Mouse (Mus musculus) liver, embryonic 12.5 days (tissue): Measurements from ENCODE around the gene Zmat5. TPM values are rescaled to one million over a fixed set of nuclear protein-coding genes. Genes with fewer than 3 reads are reported as not detected.

Experiments
- ATAC-seq: fragments of 200-750 bp; cut with Nextera tagmentation; 2 replicates; pipeline ENCODE4 v1.8.0; 2017; ENCODE audit warnings: moderate number of reproducible peaks, mild to moderate bottlenecking, moderate library complexity
- H3K27ac ChIP-seq: fragments of 300-500 bp; sonication (generic); 2 replicates; pipeline ENCODE4 v1.5.1; 2016; ENCODE audit warnings: mild to moderate bottlenecking
- H3K27me3 ChIP-seq: fragments of 300-500 bp; sonication (generic); replicated peaks from 2 replicates; pipeline ENCODE4 v1.6.1; 2016; ENCODE audit warnings: mild to moderate bottlenecking, moderate library complexity
- H3K36me3 ChIP-seq: fragments of 300-500 bp; sonication (generic); 2 replicates; pipeline ENCODE4 v1.6.1; 2016; ENCODE audit warnings: mild to moderate bottlenecking, moderate library complexity
- H3K4me1 ChIP-seq: fragments of 300-500 bp; sonication (generic); 2 replicates; pipeline ENCODE4 v1.6.1; 2016
- H3K4me2 ChIP-seq: fragments of 300-500 bp; sonication (generic); 2 replicates; pipeline ENCODE4 v1.6.1; 2016; ENCODE audit warnings: mild to moderate bottlenecking, moderate library complexity
- H3K4me3 ChIP-seq: fragments of 300-500 bp; sonication (generic); 2 replicates; pipeline ENCODE4 v1.5.1; 2016; ENCODE audit warnings: mild to moderate bottlenecking, moderate library complexity
- H3K9ac ChIP-seq: fragments of 300-500 bp; sonication (generic); 2 replicates; pipeline ENCODE4 v1.6.1; 2016; ENCODE audit warnings: mild to moderate bottlenecking, moderate library complexity
- H3K9me3 ChIP-seq: fragments of 300-500 bp; sonication (generic); replicated peaks from 2 replicates; pipeline ENCODE4 v1.6.1; 2016; ENCODE audit warnings: mild to moderate bottlenecking, moderate library complexity
- WGBS: fragments of 180-500 bp; shearing (Covaris S2); methylation state at CpG from one replicate; pipeline ENCODE4 v1.1.7; 2016; ENCODE audit not compliant: insufficient replicate concordance; 5-methylcytosine and 5-hydroxymethylcytosine counted together
- polyA plus RNA-seq: library from polyadenylated mRNA; unstranded; fragments of >200 nt; fragmentation: Nextera tagmentation; extraction: Ambion mirVana; gene quantifications from 2 replicates; pipeline ENCODE4 v1.2.1, GENCODE M21; 2016

Zmat5 gene
- 33.4 and 33.8 TPM in 2 replicates for polyA plus RNA-seq

DNA sequence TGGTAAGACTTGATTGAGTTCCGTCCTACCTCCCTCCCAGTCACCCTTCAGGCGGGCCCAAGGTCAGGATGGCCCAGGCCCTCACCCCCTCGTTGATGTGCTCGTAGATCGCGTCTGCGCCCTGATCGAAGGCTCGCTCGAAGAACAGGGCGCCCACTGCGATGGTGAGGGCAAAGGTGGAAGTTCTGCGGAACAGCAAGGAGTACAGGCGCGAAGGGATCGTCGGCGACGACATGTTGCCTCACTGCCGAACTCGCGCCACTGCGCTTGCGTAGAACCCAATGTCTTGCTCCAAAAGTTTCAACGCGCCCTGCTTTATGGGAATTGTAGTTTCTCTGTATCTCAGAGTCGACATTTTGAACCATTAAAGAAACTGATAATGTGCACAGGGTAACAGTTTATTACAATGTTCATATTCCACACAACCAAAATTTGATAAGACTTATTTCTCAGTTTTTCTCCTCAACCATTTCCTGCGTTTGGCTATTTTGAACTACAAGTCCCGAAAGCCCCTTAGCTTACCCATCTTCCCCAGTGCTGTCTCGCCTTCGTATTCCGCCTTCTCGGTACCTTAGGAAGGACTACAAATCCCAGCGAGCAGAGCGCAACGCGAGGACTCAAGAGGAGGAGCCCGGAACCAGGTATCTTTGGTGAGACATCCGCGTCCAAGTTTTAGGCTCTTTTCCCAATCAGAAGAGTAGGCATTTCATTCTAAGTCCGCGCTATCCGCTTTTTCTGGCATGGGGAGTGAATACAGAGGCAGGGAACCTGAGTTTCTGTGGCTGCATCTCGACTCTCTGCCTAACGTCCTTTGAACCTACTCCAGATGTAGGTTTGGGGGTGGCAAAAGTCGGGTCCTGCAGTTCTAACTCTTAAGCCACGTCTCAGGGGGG is at the start of gene Zmat5, which contains the start of gene Uqcr10:
Zmat5 (plus strand) TSS at position 607 of the 893 bp plus-strand sequence.
Uqcr10 (minus strand) TSS at position 271 of the 893 bp plus-strand sequence.
- WGBS, result under 1% methylated on average over 47 of the region's 47 CpGs
- peak; percentile 98 for ATAC-seq

DNA sequence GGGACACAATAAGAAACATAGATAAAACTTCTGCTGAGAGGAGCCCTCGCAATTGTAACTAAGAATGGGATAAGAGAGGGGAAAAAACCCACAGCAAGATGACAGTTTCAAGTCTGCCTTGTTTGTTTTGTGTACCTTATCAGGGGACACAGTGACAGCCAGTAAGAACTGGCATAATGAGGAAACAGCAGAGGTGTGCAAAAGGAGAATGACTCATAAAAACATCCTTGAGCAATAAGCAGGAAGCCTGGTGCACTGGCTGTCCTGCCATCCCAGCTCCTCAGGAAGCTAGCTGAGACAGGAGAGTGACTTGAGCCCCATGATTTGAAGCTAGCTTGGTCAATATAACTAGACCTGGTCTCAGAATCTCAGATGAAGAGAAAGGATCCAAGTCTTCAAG is 44.7 kb upstream of the Zmat5 start:
- H3K4me3 ChIP-seq, result no peak overlapping the region; the same call in 1 of the 2 replicates
- H3K4me2 ChIP-seq, result peak overlapping the region; percentile 56
- peak overlapping the region; percentile 87 for H3K27ac ChIP-seq
- no peaks in the 10 kb centered on the region for H3K9me3 ChIP-seq
- peak overlapping the region; percentile 52 for H3K9ac ChIP-seq
- WGBS, result 23% methylated on average over 1 of the region's 1 CpGs
- no peaks in the 10 kb centered on the region for H3K27me3 ChIP-seq
- H3K36me3 ChIP-seq, result peaks cover 84% of the 10 kb centered on the region
- H3K4me1 ChIP-seq, result peaks cover 36% of the 10 kb centered on the region
- peak; percentile 60 for ATAC-seq

More for the DNA sequence above, at the start of gene Zmat5, which contains the start of gene Uqcr10:
- Histone ChIP-seq H3K27me3 (no peaks in the 10 kb centered on the region), H3K9me3 (no peaks in the 10 kb centered on the region), H3K27ac (peak within 1 kb of the TSS; percentile 78), H3K4me2 (peak within 1 kb of the TSS; percentile 74), H3K4me3 (peak within 1 kb of the TSS; percentile 79), H3K4me1 (peaks cover 31% of the 10 kb centered on the region), H3K36me3 (peaks cover 29% of the 10 kb centered on the region), H3K9ac (peak within 1 kb of the TSS; percentile 85)

DNA sequence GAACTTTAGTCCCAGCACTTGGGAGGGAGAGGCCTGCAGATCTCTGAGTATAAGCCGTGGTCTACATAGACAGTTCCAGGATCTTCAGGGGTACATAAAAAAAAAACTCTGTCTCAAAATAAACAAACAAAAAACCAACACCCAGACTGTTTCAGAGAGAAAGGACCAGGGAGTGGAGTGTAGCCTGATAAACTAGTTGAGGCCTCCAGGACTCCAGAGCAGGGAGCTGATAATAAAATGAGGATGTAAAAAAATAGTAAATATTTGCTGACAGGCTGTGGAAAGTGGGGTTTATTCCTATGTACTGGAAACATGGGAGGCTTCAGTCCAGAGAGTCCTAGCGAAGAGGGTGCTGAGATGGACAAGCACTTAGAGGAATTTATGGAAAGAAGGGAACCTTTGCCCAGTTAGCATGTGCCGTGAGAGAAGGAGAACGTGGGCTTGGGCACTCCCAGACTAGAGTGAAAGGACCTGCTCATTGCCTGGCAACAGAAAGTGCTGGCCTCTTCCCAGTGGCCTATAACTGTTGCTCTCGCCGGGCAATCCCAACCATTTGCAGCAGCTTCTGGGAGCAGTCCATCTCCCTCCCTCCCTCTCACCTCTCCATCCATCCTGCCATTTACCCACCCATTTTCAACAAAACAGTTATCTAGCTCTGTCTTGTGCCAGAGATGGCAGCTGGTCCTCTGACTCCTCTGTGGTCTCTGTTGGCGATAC is 44.0 kb upstream of the Zmat5 start:
- peaks cover 80% of the 10 kb centered on the region for H3K36me3 ChIP-seq
- peak overlapping the region; percentile 56 for H3K4me2 ChIP-seq
- no peaks in the 10 kb centered on the region for H3K27me3 ChIP-seq
- peak; percentile 69 for ATAC-seq
- H3K9ac ChIP-seq, result peak overlapping the region; percentile 52
- H3K4me1 ChIP-seq, result peaks cover 36% of the 10 kb centered on the region
- no peak overlapping the region; the same call in 1 of the 2 replicates for H3K4me3 ChIP-seq
- no peaks in the 10 kb centered on the region for H3K9me3 ChIP-seq
- H3K27ac ChIP-seq, result peak overlapping the region; percentile 87
- 75% methylated on average over 7 of the region's 7 CpGs for WGBS

DNA sequence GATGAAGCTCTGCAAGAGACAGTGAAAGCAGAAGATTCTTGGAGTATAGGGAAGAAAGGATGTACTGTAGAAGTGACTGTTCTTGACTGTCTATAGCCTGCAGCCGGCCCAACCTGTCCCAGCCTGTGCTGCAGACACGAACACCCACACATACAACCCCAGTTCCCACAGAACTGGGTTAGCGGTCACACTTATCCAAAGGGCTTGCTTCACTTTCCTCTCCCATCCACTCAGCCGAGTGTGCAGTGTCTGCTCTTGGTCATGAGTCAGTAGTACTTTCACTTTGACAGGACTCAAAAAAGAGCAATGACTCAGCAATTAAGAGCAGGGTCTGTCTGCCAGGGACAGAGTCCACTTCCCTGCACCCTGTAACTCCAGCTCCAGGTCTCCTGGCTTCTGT is 43.2 kb upstream of the Zmat5 start:
- H3K4me1 ChIP-seq, result peaks cover 36% of the 10 kb centered on the region
- peak overlapping the region; percentile 52 for H3K9ac ChIP-seq
- peak; percentile 84 for ATAC-seq
- H3K36me3 ChIP-seq, result peaks cover 77% of the 10 kb centered on the region
- no peaks in the 10 kb centered on the region for H3K27me3 ChIP-seq
- H3K4me3 ChIP-seq, result peak overlapping the region; percentile 14; the same call in 1 of the 2 replicates
- H3K4me2 ChIP-seq, result peak overlapping the region; percentile 56
- H3K9me3 ChIP-seq, result no peaks in the 10 kb centered on the region
- H3K27ac ChIP-seq, result peak overlapping the region; percentile 87
- WGBS, result 71% methylated on average over 4 of the region's 4 CpGs

DNA sequence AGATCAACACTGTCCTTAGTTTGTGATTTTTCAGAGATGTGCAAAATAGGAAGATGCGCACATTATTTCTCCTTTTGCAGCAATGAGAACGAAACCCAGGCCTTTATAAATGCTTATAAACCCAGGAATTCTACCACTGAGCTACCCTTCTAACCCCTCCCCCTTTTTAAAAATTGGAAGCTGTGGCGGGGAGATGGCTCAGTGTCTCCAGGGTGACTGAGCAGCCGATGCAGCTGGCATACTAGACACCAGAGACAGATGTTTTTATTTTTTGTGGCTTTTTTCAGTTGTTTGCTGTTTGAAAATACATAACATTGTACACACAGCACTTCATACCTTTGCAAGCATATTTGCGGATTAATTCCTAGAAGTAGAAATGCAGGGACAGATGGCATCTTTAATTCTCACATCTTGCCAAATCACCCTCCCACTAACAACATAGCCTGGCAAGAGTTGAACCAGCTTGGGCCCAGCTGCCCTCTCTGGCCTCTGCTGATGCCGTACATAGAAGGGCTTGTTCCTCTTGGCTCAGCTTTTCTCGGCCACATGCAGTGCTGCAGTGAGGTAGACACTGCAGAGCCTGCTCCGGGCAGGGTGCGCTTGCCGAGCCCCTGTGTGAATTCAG is 42.5 kb upstream of the Zmat5 start:
- H3K9me3 ChIP-seq, result no peaks in the 10 kb centered on the region
- peaks cover 36% of the 10 kb centered on the region for H3K4me1 ChIP-seq
- H3K4me3 ChIP-seq, result no peak overlapping the region
- ATAC-seq, result no peak
- peak overlapping the region; percentile 56 for H3K4me2 ChIP-seq
- 84% methylated on average over 10 of the region's 10 CpGs for WGBS
- peak overlapping the region; percentile 52; the same call in 1 of the 2 replicates for H3K9ac ChIP-seq
- peak overlapping the region; percentile 87 for H3K27ac ChIP-seq
- H3K27me3 ChIP-seq, result no peaks in the 10 kb centered on the region
- H3K36me3 ChIP-seq, result peaks cover 75% of the 10 kb centered on the region

DNA sequence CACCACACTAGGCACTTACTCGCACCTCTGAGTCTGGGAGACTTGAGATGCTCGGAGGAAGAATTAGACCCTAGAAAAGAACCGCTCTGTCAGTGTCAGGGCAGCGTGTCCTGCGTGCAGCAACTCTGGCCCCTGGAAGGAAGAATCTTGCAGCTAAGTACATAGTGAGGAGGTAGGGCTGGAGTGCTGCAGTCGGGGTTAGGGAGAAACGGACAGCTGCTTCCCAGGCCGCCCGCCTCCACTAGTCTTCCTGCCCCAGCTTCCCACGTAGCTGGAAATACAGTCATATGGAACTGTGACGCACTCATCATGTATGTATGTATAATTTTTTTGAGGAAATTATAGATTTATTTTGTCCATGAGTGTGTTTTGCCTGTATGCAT is 42.0 kb upstream of the Zmat5 start:
- H3K4me1 ChIP-seq, result peaks cover 36% of the 10 kb centered on the region
- H3K27me3 ChIP-seq, result no peaks in the 10 kb centered on the region
- H3K9me3 ChIP-seq, result no peaks in the 10 kb centered on the region
- peak overlapping the region; percentile 87; the same call in 1 of the 2 replicates for H3K27ac ChIP-seq
- ATAC-seq, result no peak
- WGBS, result 86% methylated on average over 11 of the region's 11 CpGs
- peaks cover 78% of the 10 kb centered on the region for H3K36me3 ChIP-seq
- H3K9ac ChIP-seq, result no peak overlapping the region
- no peak overlapping the region for H3K4me3 ChIP-seq
- H3K4me2 ChIP-seq, result no peak overlapping the region

DNA sequence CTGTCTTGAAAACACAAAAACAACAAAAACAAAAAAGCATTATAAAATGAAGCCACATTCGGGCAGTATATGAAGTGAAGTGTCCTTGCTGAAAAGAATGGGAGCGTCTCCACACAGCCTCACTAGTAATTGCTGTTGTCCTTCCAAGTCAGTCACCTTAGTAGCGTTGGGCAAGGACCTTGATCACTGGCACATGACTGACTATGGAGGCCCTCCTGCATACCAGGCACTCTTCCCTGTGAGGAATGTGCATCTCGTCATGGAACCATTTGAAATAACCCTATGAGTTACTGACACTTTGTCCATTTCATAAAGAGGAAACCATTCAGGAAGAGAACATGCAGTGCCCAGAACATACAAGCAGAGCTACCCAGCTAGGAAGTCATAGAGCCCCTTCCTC is 32.7 kb upstream of the Zmat5 start:
- no peak overlapping the region for H3K27ac ChIP-seq
- peaks cover 83% of the 10 kb centered on the region for H3K36me3 ChIP-seq
- no peak overlapping the region for H3K4me2 ChIP-seq
- peaks cover 19% of the 10 kb centered on the region for H3K4me1 ChIP-seq
- H3K9me3 ChIP-seq, result no peaks in the 10 kb centered on the region
- 82% methylated on average over 4 of the region's 4 CpGs for WGBS
- no peaks in the 10 kb centered on the region for H3K27me3 ChIP-seq
- ATAC-seq, result no peak
- no peak overlapping the region for H3K9ac ChIP-seq
- no peak overlapping the region for H3K4me3 ChIP-seq

DNA sequence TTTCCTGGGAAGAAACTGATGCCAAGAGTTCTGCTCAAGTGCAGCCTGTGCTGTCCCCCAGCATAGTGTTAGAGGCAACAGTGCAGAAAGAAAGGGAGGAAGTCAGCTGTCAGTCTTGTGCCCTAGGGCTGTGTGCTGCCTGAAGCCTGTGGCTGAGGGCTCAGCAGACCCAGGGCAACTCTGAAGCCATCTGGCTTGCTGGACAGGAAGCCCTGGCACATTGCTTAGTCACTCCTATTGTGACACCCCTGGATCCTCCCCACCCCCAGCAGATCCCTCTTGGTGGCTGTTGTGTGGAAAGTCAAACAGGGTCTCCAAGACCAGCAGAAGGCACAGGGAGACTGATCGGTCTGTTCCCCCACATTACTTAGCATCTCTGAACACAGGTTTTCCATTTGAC is 29.9 kb upstream of the Zmat5 start:
- ATAC-seq, result no peak
- no peak overlapping the region; the same call in 1 of the 2 replicates for H3K27ac ChIP-seq
- no peaks in the 10 kb centered on the region for H3K27me3 ChIP-seq
- H3K36me3 ChIP-seq, result peaks cover 75% of the 10 kb centered on the region
- 82% methylated on average over 1 of the region's 1 CpGs for WGBS
- no peaks in the 10 kb centered on the region for H3K9me3 ChIP-seq
- peaks cover 37% of the 10 kb centered on the region for H3K4me1 ChIP-seq
- H3K9ac ChIP-seq, result no peak overlapping the region
- no peak overlapping the region for H3K4me2 ChIP-seq
- no peak overlapping the region for H3K4me3 ChIP-seq

DNA sequence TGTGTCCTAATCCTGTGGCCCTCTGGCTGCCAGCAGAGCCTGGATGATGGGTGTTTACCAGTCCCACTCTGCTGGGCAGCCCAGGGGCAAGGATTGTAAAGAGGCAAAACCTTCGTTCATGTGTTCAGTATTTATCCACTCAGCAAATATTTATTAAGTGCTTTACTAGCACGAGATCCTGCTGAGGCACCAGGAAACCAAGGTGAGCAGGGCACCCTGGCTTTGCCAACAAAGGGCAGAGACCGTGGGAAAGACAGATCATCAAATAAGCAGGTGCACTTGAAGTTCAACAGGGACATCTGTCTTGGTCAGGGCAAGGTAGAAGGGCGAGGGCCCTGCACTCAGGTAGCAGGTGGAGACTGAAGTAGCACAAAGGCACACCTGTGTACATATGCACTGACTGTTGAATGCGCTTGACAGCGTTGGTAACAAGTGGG is 29.3 kb upstream of the Zmat5 start:
- no peak overlapping the region; the same call in 1 of the 2 replicates for H3K27ac ChIP-seq
- no peak overlapping the region for H3K4me3 ChIP-seq
- peaks cover 80% of the 10 kb centered on the region for H3K36me3 ChIP-seq
- no peaks in the 10 kb centered on the region for H3K9me3 ChIP-seq
- H3K4me2 ChIP-seq, result no peak overlapping the region
- no peak overlapping the region for H3K9ac ChIP-seq
- no peak for ATAC-seq
- WGBS, result 82% methylated on average over 6 of the region's 6 CpGs
- no peaks in the 10 kb centered on the region for H3K27me3 ChIP-seq
- peaks cover 37% of the 10 kb centered on the region for H3K4me1 ChIP-seq

DNA sequence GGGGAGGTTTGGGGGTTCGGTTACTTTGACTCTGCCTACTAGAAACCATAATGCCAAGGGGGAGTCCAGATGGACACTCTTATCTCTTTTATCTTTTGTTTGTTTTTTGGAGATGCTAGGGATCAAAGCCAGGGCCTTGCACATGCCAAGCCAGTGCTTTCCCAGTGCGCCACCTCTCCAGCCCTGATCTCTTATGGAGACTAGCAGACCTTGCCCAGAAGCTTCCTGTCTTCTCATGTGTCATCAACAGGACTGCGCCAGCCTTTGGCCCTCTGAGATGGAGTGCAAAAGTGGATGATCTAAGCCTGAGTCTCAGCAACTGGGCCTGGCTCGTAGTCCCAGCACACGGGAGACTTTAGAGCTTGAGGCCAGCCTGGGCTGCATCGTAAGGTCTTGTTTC is 28.8 kb upstream of the Zmat5 start:
- H3K4me3 ChIP-seq, result no peak overlapping the region
- H3K9ac ChIP-seq, result no peak overlapping the region
- H3K4me1 ChIP-seq, result peaks cover 37% of the 10 kb centered on the region
- H3K9me3 ChIP-seq, result no peaks in the 10 kb centered on the region
- H3K27me3 ChIP-seq, result no peaks in the 10 kb centered on the region
- ATAC-seq, result no peak
- 84% methylated on average over 6 of the region's 6 CpGs for WGBS
- no peak overlapping the region for H3K4me2 ChIP-seq
- H3K27ac ChIP-seq, result peak overlapping the region; percentile 87
- H3K36me3 ChIP-seq, result peaks cover 80% of the 10 kb centered on the region

DNA sequence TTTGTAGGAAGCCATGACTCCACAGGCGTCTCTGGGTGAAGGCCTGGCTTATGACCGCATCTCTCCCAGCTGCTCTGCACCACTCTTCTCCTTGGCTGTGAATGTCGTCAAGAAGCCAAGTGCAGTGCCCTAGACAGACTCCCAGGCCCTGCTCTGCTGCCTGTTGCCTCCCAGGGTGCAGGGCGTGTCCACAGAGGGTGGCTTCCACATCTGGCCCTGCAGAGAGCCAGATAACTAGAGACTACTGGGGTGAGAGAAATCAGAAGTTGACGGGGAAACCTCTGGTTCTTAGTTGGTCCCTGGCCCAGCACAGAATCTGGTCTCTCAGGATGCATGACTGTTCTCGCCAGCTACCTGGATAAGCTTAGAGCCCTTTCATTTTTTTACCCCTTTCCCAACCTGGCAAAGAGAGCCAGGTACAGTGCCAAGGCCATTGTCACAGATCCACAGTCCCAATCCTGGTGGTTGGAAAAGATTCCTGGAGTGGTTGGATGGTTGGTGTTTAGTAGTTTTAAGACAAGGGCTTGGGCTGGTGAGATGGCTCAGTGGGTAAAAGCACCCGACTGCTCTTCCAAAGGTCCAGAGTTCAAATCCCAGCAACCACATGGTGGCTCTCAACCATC is 27.1 kb upstream of the Zmat5 start:
- H3K4me2 ChIP-seq, result peak overlapping the region; percentile 43
- no peaks in the 10 kb centered on the region for H3K27me3 ChIP-seq
- peak overlapping the region; percentile 55 for H3K9ac ChIP-seq
- peak; percentile 100 for ATAC-seq
- peaks cover 37% of the 10 kb centered on the region for H3K4me1 ChIP-seq
- no peaks in the 10 kb centered on the region for H3K9me3 ChIP-seq
- peak overlapping the region; percentile 87 for H3K27ac ChIP-seq
- 37% methylated on average over 7 of the region's 7 CpGs for WGBS
- no peak overlapping the region for H3K4me3 ChIP-seq
- H3K36me3 ChIP-seq, result peaks cover 84% of the 10 kb centered on the region
